Mouse (Mus musculus) gastrocnemius, postnatal 10 days (tissue): Measurements from ENCODE around the gene Nup37. TPM values are rescaled to one million over a fixed set of nuclear protein-coding genes. Genes with fewer than 3 reads are reported as not detected.

ENCODE experiments used
- DNase-seq: peaks from one replicate; pipeline ENCODE4 v3.0.0; 2021; ENCODE audit warnings: mixed read lengths
- total RNA-seq, 2 experiments: library from RNA; stranded (reverse); gene quantifications; 2 replicates each; pipeline ENCODE4 v1.2.3; 2021

The Nup37 gene
- total RNA-seq, 2 experiments from 2014 or later, result 6.3 to 8.2 TPM

- no peak for DNase-seq
These were observed 81.2 kb downstream of the Nup37 start for GRCm38 (mm10) chr10:88227962-88228361.

Other genes starting within 250 kb of the Nup37 start
- not detected for gene Pmch, start 55.9 kb upstream of the Nup37 start, total RNA-seq
- 1 to 10 TPM; 1.7 to 2.1 TPM for gene Parpbp, start 51 bp upstream of the Nup37 start, total RNA-seq
- 10 to 100 TPM; 37.8 to 42.1 TPM for gene Washc3, start 54.1 kb downstream of the Nup37 start, total RNA-seq
- 1 to 10 TPM; 2.5 to 2.6 TPM for gene Dram1, start 232.1 kb downstream of the Nup37 start, total RNA-seq
- gene Gnptab, start 232.1 kb downstream of the Nup37 start, total RNA-seq, result 10 to 100 TPM; 11.9 to 13.5 TPM